ENCODE assay signal across 8 mouse cellular contexts in genomic region chr2:26646643-26647293, GRCm38 (mm10). TPM values are rescaled to one million over a fixed set of nuclear protein-coding genes. Genes with fewer than 3 reads are reported as not detected.
DNase-seq lines count a peak whose midpoint lies in the region; ATAC-seq lines count a peak whose summit lies in the region.

No protein-coding gene starts in this region.

- H3K4me1 ChIP-seq in intestine, embryonic 15.5 days (replicated peaks) = no peaks in the 10 kb centered on the region
- no peaks in the 10 kb centered on the region for H3K4me1 ChIP-seq in limb, embryonic 11.5 days (ENCODE audit: control insufficient read depth, insufficient read depth, low read length)
- no peaks in the 10 kb centered on the region for H3K4me1 ChIP-seq in midbrain, embryonic 14.5 days (ENCODE audit: control insufficient read depth, insufficient read depth, low read length)

- H3K9ac ChIP-seq in intestine, embryonic 15.5 days = no peak overlapping the region
- no peak overlapping the region for H3K9ac ChIP-seq in limb, embryonic 11.5 days (ENCODE audit: low read length)
- H3K9ac ChIP-seq in midbrain, embryonic 14.5 days (replicated peaks; ENCODE audit: low read length) = no peak overlapping the region

- no peaks in the 10 kb centered on the region for H3K36me3 ChIP-seq in intestine, embryonic 15.5 days
- no peaks in the 10 kb centered on the region for H3K36me3 ChIP-seq in limb, embryonic 11.5 days (ENCODE audit: control insufficient read depth, insufficient read depth, low read length)
- no peaks in the 10 kb centered on the region for H3K36me3 ChIP-seq in midbrain, embryonic 14.5 days (ENCODE audit: control insufficient read depth, insufficient read depth, low read length)

- no peak overlapping the region for H3K27ac ChIP-seq in intestine, embryonic 15.5 days
- no peak overlapping the region for H3K27ac ChIP-seq in limb, embryonic 11.5 days (replicated peaks; ENCODE audit: low read depth, low read length)
- no peak overlapping the region for H3K27ac ChIP-seq in midbrain, embryonic 14.5 days (replicated peaks; ENCODE audit: low read depth, low read length)

- no peaks in the 10 kb centered on the region for H3K27me3 ChIP-seq in intestine, embryonic 15.5 days (replicated peaks)
- H3K27me3 ChIP-seq in limb, embryonic 11.5 days (ENCODE audit: control insufficient read depth, insufficient read depth, low read length) = no peaks in the 10 kb centered on the region
- H3K27me3 ChIP-seq in midbrain, embryonic 14.5 days (ENCODE audit: control insufficient read depth, insufficient read depth, low read length) = no peaks in the 10 kb centered on the region

- H3K9me3 ChIP-seq in intestine, embryonic 15.5 days = no peaks in the 10 kb centered on the region
- no peaks in the 10 kb centered on the region for H3K9me3 ChIP-seq in limb, embryonic 11.5 days (ENCODE audit: control insufficient read depth, low read length)
- no peaks in the 10 kb centered on the region for H3K9me3 ChIP-seq in midbrain, embryonic 14.5 days (ENCODE audit: control insufficient read depth, low read length)

- ATAC-seq in intestine, embryonic 15.5 days = peak; percentile 92
- ATAC-seq in limb, embryonic 11.5 days (ENCODE audit: insufficient number of reproducible peaks, low FRiP score, low TSS enrichment, low read depth) = peak; percentile 86
- ATAC-seq in midbrain, embryonic 14.5 days (ENCODE audit: low FRiP score, low TSS enrichment) = peak; percentile 92

- DNase-seq in urinary bladder, postnatal 4 days (ENCODE audit: low spot score in 2 of 2) = peak; percentile 71 to 73
- DNase-seq in urinary bladder, adult 2 months (ENCODE audit: low spot score) = no peak
- peak; percentile 90 for DNase-seq in embryo, embryonic 11 days
- peak; percentile 56 to 64 for DNase-seq in gastrocnemius, postnatal 4 days (ENCODE audit: low spot score in 2 of 2)
- peak; percentile 92 for DNase-seq in limb, embryonic 11.5 days (ENCODE audit: low spot score)
- peak; percentile 94 for DNase-seq in midbrain, embryonic 14.5 days
- DNase-seq in spleen, adult 18-20 months = peak; percentile 60 to 64

- no peak overlapping the region for H3K4me2 ChIP-seq in intestine, embryonic 15.5 days (replicated peaks)
- H3K4me2 ChIP-seq in limb, embryonic 11.5 days (ENCODE audit: low read depth, severe bottlenecking) = no peak overlapping the region
- no peak overlapping the region for H3K4me2 ChIP-seq in midbrain, embryonic 14.5 days (ENCODE audit: low read length)

- H3K4me3 ChIP-seq in intestine, embryonic 15.5 days (replicated peaks) = no peak overlapping the region
- H3K4me3 ChIP-seq in limb, embryonic 11.5 days (ENCODE audit: low read depth, low read length) = no peak overlapping the region
- no peak overlapping the region for H3K4me3 ChIP-seq in midbrain, embryonic 14.5 days (replicated peaks; ENCODE audit: low read depth, low read length)

- 13% methylated on average over 3 of the region's 3 CpGs for WGBS in intestine, embryonic 15.5 days
- 22% methylated on average over 3 of the region's 3 CpGs for WGBS in limb, embryonic 11.5 days
- 25% methylated on average over 3 of the region's 3 CpGs for WGBS in midbrain, embryonic 14.5 days

RNA-seq across cellular contexts. Expression of gene Fam69b, which starts 18.5 kb away (rescaled TPM):
- 11.5 and 12.5 TPM in 2 replicates for polyA plus RNA-seq in urinary bladder, adult 2 months (2012; rRNA removed)
- 1 to 10 TPM; 2.6 to 4.0 TPM for total RNA-seq in gastrocnemius, postnatal 4 days (2021)
- 31.1 and 32.6 TPM in 2 replicates for polyA plus RNA-seq in intestine, embryonic 15.5 days (2015; fragmentation: Nextera tagmentation; extraction: Ambion mirVana)
- 42.4 and 45.1 TPM in 2 replicates for polyA plus RNA-seq in limb, embryonic 11.5 days (2014; fragmentation: Nextera tagmentation; extraction: Ambion mirVana)
- 123 and 160 TPM in 2 replicates for polyA plus RNA-seq in midbrain, embryonic 14.5 days (2014; fragmentation: Nextera tagmentation; extraction: Ambion mirVana)

RNA-seq across cellular contexts. Expression of gene Lcn4, which starts 24.3 kb away (rescaled TPM):
- polyA plus RNA-seq in urinary bladder, adult 2 months (2012; rRNA removed) = not detected in 2 replicates
- total RNA-seq in gastrocnemius, postnatal 4 days (2021) = not detected
- not detected in 2 replicates for polyA plus RNA-seq in intestine, embryonic 15.5 days (2015; fragmentation: Nextera tagmentation; extraction: Ambion mirVana)
- polyA plus RNA-seq in limb, embryonic 11.5 days (2014; fragmentation: Nextera tagmentation; extraction: Ambion mirVana) = not detected in 2 replicates
- polyA plus RNA-seq in midbrain, embryonic 14.5 days (2014; fragmentation: Nextera tagmentation; extraction: Ambion mirVana) = not detected in 2 replicates

RNA-seq across cellular contexts. Expression of gene Agpat2, which starts 42.6 kb away (rescaled TPM):
- polyA plus RNA-seq in urinary bladder, adult 2 months (2012; rRNA removed) = 48.3 and 63.6 TPM in 2 replicates
- total RNA-seq in gastrocnemius, postnatal 4 days (2021) = 10 to 100 TPM; 12.1 to 19.0 TPM
- polyA plus RNA-seq in intestine, embryonic 15.5 days (2015; fragmentation: Nextera tagmentation; extraction: Ambion mirVana) = 79.9 and 90.3 TPM in 2 replicates
- polyA plus RNA-seq in limb, embryonic 11.5 days (2014; fragmentation: Nextera tagmentation; extraction: Ambion mirVana) = 12.2 and 12.8 TPM in 2 replicates
- 1.8 and 3.8 TPM in 2 replicates for polyA plus RNA-seq in midbrain, embryonic 14.5 days (2014; fragmentation: Nextera tagmentation; extraction: Ambion mirVana)
